Mouse (Mus musculus) liver, embryonic 14.5 days (tissue): Measurements from ENCODE around the gene Tnfrsf1a. TPM values are rescaled to one million over a fixed set of nuclear protein-coding genes. Genes with fewer than 3 reads are reported as not detected.
A peak's percentile ranks its signal among the peaks of the same experiment; 100 is the strongest.

ENCODE experiments used
- ATAC-seq: fragments of 200-750 bp; cut with Nextera tagmentation; 2 replicates; pipeline ENCODE4 v1.8.0; 2017; ENCODE audit warnings: moderate number of reproducible peaks, mild to moderate bottlenecking, moderate library complexity; ENCODE audit not compliant: insufficient read depth
- DNase-seq, 3 experiments: peaks; one replicate each; pipeline ENCODE4 v3.0.0-alpha.2; 2012 to 2013; ENCODE audit warnings: low read depth in 3 of 3, low spot score in 3 of 3
- H3K27ac ChIP-seq: fragments of 300-500 bp; sonication (generic); 2 replicates; pipeline ENCODE4 v1.5.1; 2014; ENCODE audit warnings: moderate library complexity, mild to moderate bottlenecking, control low read depth, inconsistent platforms
- H3K27me3 ChIP-seq: fragments of 300-500 bp; sonication (generic); 2 replicates; pipeline ENCODE4 v1.6.1; 2014; ENCODE audit warnings: mild to moderate bottlenecking, low read length, moderate library complexity; ENCODE audit not compliant: control insufficient read depth, insufficient read depth
- H3K36me3 ChIP-seq: fragments of 300-500 bp; sonication (generic); replicated peaks from 2 replicates; pipeline ENCODE4 v1.6.1; 2014; ENCODE audit warnings: low read depth; ENCODE audit not compliant: control insufficient read depth, insufficient read depth
- H3K4me1 ChIP-seq, 2 experiments: fragments of 200-500 bp in 1 of 2; fragments of 300-500 bp in 1 of 2; sonication (generic) in 1 of 2; replicated peaks; 2 replicates each; pipeline ENCODE4 v1.6.1; 2012 to 2014; ENCODE audit warnings: antibody characterized with exemption in 1 of 2, inconsistent platforms in 1 of 2, low read length in 1 of 2; ENCODE audit not compliant: control insufficient read depth in 2 of 2, insufficient read depth in 2 of 2
- H3K4me2 ChIP-seq: fragments of 300-500 bp; sonication (generic); 2 replicates; pipeline ENCODE4 v1.6.1; 2014; ENCODE audit warnings: low read depth, mild to moderate bottlenecking, control low read depth, moderate library complexity
- H3K4me3 ChIP-seq, 2 experiments: fragments of 200-500 bp in 1 of 2; fragments of 300-500 bp in 1 of 2; sonication (generic) in 1 of 2; 2 replicates each; pipeline ENCODE4 v1.5.1; 2012 to 2014; ENCODE audit warnings: low read depth in 2 of 2, low read length in 2 of 2, mild to moderate bottlenecking in 2 of 2, control low read depth in 1 of 2, inconsistent platforms in 1 of 2, moderate library complexity in 1 of 2; ENCODE audit not compliant: insufficient read depth in 1 of 2
- H3K9ac ChIP-seq: fragments of 300-500 bp; sonication (generic); replicated peaks from 2 replicates; pipeline ENCODE4 v1.6.1; 2014; ENCODE audit warnings: mild to moderate bottlenecking, control low read depth, moderate library complexity
- H3K9me3 ChIP-seq: fragments of 300-500 bp; sonication (generic); 2 replicates; pipeline ENCODE4 v1.6.1; 2016; ENCODE audit warnings: low read length, mixed read lengths; ENCODE audit not compliant: control insufficient read depth
- CTCF ChIP-seq: IDR thresholded peaks from 2 replicates; pipeline ENCODE4 v1.5.1; 2016; ENCODE audit warnings: antibody characterized with exemption, low read depth, control low read depth
- EP300 ChIP-seq: IDR thresholded peaks from 2 replicates; pipeline ENCODE4 v1.6.1; 2016; ENCODE audit warnings: antibody characterized with exemption, low read depth
- WGBS: fragments of 180-500 bp; shearing (Covaris S2); extraction: QIAGEN DNeasy Blood & Tissue Kit; methylation state at CpG from one replicate; pipeline ENCODE4 v1.1.7; 2014; ENCODE audit not compliant: insufficient replicate concordance; 5-methylcytosine and 5-hydroxymethylcytosine counted together
- polyA plus RNA-seq, 2 experiments: library from polyadenylated mRNA; depleted of rRNA in 1 of 2; stranded (reverse) in 1 of 2; unstranded in 1 of 2; fragments of >200 nt; fragmentation: Nextera tagmentation in 1 of 2; extraction: Ambion mirVana in 1 of 2; gene quantifications; 2 replicates each; pipeline versions ENCODE4 v1.2.1 to v1.2.3; 2012 to 2014

Tnfrsf1a gene
- polyA plus RNA-seq, 2 experiments = 16.8 to 21.1 TPM

DNA sequence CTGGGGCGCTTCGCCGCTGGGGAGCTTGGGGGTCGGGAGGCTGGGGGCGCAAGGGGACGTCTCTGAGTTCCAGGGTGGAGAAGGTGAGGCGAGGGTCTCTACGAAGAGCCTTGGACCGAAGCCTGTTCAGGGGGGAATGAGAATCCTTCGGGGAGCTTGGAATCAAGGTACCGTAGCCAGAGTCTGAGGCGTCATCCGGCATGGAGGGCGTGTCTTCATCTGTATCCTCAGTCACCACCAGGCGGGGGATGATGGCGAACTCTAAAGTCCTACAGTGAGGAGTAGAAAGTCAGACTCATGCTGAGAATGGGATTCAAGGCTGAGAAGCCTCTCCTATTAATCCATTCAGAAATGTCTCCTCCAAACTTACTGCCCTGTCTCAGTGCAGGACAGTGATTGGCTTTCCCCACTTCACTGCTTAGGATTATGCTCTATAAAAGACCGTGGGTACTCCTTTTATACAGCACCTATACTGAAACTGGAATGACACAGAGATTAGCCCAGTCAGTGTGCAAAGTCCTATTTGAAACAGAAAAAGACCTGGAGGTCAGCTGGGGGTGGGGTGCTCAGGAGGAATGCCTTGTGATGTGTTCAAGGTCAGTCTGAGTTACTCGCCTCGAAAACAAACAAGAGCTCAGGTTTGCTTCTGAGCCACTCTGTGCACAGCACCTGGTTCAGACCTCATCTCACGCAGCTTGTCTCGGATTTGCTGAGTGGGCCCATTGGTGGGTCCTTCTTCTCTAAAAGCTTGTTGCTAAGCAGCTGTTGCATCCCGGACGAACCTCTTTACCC is 14.5 kb downstream of the Tnfrsf1a start:
- no peaks in the 10 kb centered on the region for H3K36me3 ChIP-seq
- 30% methylated on average over 23 of the region's 23 CpGs for WGBS
- H3K9me3 ChIP-seq = no peaks in the 10 kb centered on the region
- no peak overlapping the region for H3K9ac ChIP-seq
- no peaks in the 10 kb centered on the region for H3K27me3 ChIP-seq
- H3K4me3 ChIP-seq = no peak overlapping the region
- no peak for TF ChIP-seq CTCF
- no peak overlapping the region for H3K27ac ChIP-seq
- H3K4me2 ChIP-seq = 0 out of 2 replicates have a peak overlapping the region, but pooled peaks have one; percentile 11
- DNase-seq = no peak
- peak; percentile 28; the same call in 1 of the 2 replicates for ATAC-seq
- H3K4me1 ChIP-seq = peaks cover 0 to 4% of the 10 kb centered on the region in 2 experiments; a peak in 1 of 4 replicates

DNA sequence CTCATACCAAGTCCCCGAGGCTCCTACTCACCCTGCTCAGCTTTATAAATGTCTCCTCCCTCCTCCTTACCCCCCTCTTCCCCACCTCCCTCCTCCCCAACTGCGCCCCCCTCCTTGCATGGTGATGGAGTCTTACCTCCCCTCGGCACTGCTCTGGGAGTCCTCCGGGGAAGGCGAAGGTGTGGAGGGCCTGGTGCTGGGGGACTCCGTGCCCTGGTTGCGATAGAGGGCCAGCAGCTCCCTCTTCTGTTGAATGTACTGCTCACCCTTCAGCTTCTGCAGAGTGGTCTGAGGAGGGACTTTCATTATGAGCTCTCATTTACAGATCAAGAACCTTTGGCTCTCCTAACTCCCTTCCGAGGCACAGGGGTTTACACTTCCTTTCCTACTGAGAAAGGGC is 15.3 kb downstream of the Tnfrsf1a start:
- H3K4me3 ChIP-seq = no peak overlapping the region
- no peaks in the 10 kb centered on the region for H3K9me3 ChIP-seq
- no peak; the same call in 1 of the 2 replicates for ATAC-seq
- WGBS = 10% methylated on average over 8 of the region's 8 CpGs
- peaks cover 0 to 4% of the 10 kb centered on the region in 2 experiments; a peak in 1 of 4 replicates for H3K4me1 ChIP-seq
- no peak for DNase-seq
- H3K36me3 ChIP-seq = no peaks in the 10 kb centered on the region
- H3K4me2 ChIP-seq = no peak overlapping the region
- TF ChIP-seq CTCF (peak; percentile 38; the same call in 1 of the 2 replicates), EP300 (no peak)
- no peaks in the 10 kb centered on the region for H3K27me3 ChIP-seq
- H3K27ac ChIP-seq = no peak overlapping the region
- no peak overlapping the region for H3K9ac ChIP-seq

DNA sequence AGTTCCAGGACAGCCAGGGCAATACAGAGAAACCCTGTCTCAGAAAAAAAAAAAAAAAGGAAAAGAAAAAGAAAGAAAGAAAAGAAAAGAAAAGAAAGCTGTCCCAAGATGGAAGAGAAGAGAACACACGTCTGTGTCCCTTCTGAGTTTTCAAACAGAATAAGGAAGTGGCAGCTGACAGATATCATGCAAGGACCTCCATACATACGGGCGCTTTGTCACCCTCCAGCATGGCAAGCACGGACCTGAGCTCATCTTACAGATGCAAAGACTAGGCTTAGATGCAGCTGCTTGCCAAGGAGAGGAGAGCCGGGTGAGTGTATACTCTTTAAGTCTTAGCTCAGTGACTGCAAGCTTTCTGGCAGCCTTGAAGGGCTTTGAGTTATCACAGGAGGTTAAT is 16.4 kb downstream of the Tnfrsf1a start:
- no peak for TF ChIP-seq EP300
- no peak for TF ChIP-seq CTCF
- no peak overlapping the region for H3K9ac ChIP-seq
- H3K36me3 ChIP-seq = no peaks in the 10 kb centered on the region
- ATAC-seq (no peak), DNase-seq (no peak)
- H3K27ac ChIP-seq = no peak overlapping the region
- H3K27me3 ChIP-seq = no peaks in the 10 kb centered on the region
- H3K4me1 ChIP-seq = peaks cover 0 to 4% of the 10 kb centered on the region in 2 experiments; a peak in 1 of 4 replicates
- H3K4me2 ChIP-seq = no peak overlapping the region
- no peak overlapping the region for H3K4me3 ChIP-seq
- no peaks in the 10 kb centered on the region for H3K9me3 ChIP-seq
- WGBS = 47% methylated on average over 5 of the region's 5 CpGs

DNA sequence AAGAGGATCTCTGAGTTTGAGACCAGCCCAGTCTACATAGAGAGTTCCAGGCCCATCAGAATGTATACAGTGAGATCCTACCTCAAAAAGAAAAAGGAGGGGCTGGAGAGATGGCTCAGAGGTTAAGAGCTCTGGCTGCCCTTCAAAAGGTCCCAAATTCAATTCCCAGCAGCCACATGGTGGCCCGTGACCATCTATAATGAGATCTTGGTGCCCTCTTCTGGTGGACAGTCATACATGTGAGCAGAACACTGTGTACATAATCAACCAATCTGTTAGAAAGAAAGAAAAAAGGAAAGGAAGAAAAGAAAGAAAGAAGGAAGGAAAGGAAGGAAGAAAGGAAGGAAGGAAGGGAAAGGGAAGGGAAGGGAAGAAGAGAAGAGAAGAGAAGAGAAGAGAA is 17.0 kb downstream of the Tnfrsf1a start:
- Histone ChIP-seq H3K9me3 (no peaks in the 10 kb centered on the region), H3K4me1 (peaks cover 0 to 6% of the 10 kb centered on the region in 2 experiments; a peak in 1 of 4 replicates), H3K4me2 (no peak overlapping the region), H3K27ac (no peak overlapping the region), H3K27me3 (no peaks in the 10 kb centered on the region), H3K36me3 (no peaks in the 10 kb centered on the region), H3K4me3 (no peak overlapping the region), H3K9ac (no peak overlapping the region)
- 50% methylated on average over 1 of the region's 1 CpGs for WGBS
- ATAC-seq = no peak
- no peak for DNase-seq
- TF ChIP-seq EP300 (no peak), CTCF (no peak; the same call in 1 of the 2 replicates)

DNA sequence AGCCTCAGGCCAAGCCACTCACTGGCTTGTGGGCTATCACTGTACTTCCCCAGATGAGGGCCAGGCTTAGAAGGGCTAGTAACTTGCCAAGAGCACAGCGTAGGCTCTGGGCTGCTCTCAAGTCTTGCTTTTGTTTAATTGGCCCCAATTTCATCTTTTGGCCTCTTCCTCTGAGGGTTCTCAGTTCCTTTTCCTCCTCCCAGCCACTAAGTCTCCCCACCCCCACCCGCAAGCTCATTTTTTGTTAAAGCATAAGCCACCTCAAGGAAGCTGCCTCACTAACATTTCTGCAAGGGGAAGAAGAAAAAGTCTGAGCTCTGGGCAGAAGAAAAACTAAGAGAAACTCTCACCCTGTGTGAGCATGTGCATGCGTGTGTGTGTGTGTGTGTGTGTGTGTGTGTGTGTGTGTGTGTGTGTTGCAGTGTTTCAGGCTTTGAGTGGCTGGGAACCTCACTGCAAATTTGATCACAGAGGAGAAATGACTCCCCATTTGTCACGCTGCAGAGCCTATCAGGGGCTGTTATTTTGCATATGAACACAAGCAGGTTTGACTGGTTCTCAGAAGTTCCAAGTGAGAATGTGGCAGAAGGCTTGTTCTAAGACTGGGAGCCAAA is 18.7 kb downstream of the Tnfrsf1a start:
- DNase-seq (no peak), ATAC-seq (no peak)
- Histone ChIP-seq H3K4me3 (no peak overlapping the region), H3K4me2 (no peak overlapping the region), H3K4me1 (peaks cover 0 to 6% of the 10 kb centered on the region in 2 experiments; a peak in 1 of 4 replicates), H3K27ac (no peak overlapping the region), H3K36me3 (no peaks in the 10 kb centered on the region), H3K9ac (no peak overlapping the region), H3K27me3 (no peaks in the 10 kb centered on the region), H3K9me3 (no peaks in the 10 kb centered on the region)
- TF ChIP-seq EP300 (no peak), CTCF (no peak)
- 11% methylated on average over 4 of the region's 4 CpGs for WGBS
